Mouse (Mus musculus) CD4-positive, CD25-positive, alpha-beta regulatory T cell, adult 4 months (primary cell): ENCODE measurements around the gene Jade2. TPM values are rescaled to one million over a fixed set of nuclear protein-coding genes. Genes with fewer than 3 reads are reported as not detected.

Experiments
- ATAC-seq: one replicate; pipeline ENCODE4 v1.8.0; 2017
- polyA plus RNA-seq, 2 experiments: library from polyadenylated mRNA; unstranded; fragments of 100-300 nt; shearing (Covaris generic); gene quantifications; one replicate each; pipeline ENCODE4 v1.2.1; 2017

The Jade2 gene
- polyA plus RNA-seq, 2 experiments from 2014 or later, result 19.9 to 27.8 TPM

- ATAC-seq, result peak; percentile 18
These were observed 805 bp downstream of the Jade2 start for GRCm38 (mm10) chr11:51856616-51857080.

GRCm38 (mm10) chr11:51855818-51856615, 1.4 kb downstream of the Jade2 start:
- ATAC-seq, result peak; percentile 15

- peak; percentile 40 for ATAC-seq
These were observed 2.3 kb downstream of the Jade2 start for GRCm38 (mm10) chr11:51854981-51855817.

- ATAC-seq, result no peak
These were observed 4.9 kb downstream of the Jade2 start for GRCm38 (mm10) chr11:51852595-51852994.

GRCm38 (mm10) chr11:51852091-51852521, 5.3 kb downstream of the Jade2 start:
- no peak for ATAC-seq

- ATAC-seq, result no peak
These were observed 6.6 kb downstream of the Jade2 start for GRCm38 (mm10) chr11:51850741-51851330.

GRCm38 (mm10) chr11:51848324-51848723, 9.1 kb downstream of the Jade2 start:
- ATAC-seq, result no peak

GRCm38 (mm10) chr11:51847902-51848301, 9.6 kb downstream of the Jade2 start:
- no peak for ATAC-seq

- ATAC-seq, result no peak
These were observed 11.2 kb downstream of the Jade2 start for GRCm38 (mm10) chr11:51845981-51846883.

GRCm38 (mm10) chr11:51844529-51845098, 12.8 kb downstream of the Jade2 start:
- ATAC-seq, result no peak

- no peak for ATAC-seq
These were observed 13.6 kb downstream of the Jade2 start for GRCm38 (mm10) chr11:51843898-51844297.

GRCm38 (mm10) chr11:51843168-51843567, 14.3 kb downstream of the Jade2 start:
- peak; percentile 100 for ATAC-seq

- no peak for ATAC-seq
These were observed 16.3 kb downstream of the Jade2 start for GRCm38 (mm10) chr11:51841149-51841548.

GRCm38 (mm10) chr11:51840657-51841056, 16.8 kb downstream of the Jade2 start:
- ATAC-seq, result no peak

- no peak for ATAC-seq
These were observed 17.5 kb downstream of the Jade2 start for GRCm38 (mm10) chr11:51839973-51840372.

- no peak for ATAC-seq
These were observed 18.3 kb downstream of the Jade2 start for GRCm38 (mm10) chr11:51839106-51839505.

- ATAC-seq, result peak; percentile 26
These were observed 20.0 kb downstream of the Jade2 start for GRCm38 (mm10) chr11:51837164-51838153.

GRCm38 (mm10) chr11:51836506-51836905, 20.9 kb downstream of the Jade2 start:
- ATAC-seq, result no peak

GRCm38 (mm10) chr11:51835598-51835997, 21.9 kb downstream of the Jade2 start:
- ATAC-seq, result no peak

- ATAC-seq, result no peak
These were observed 23.4 kb downstream of the Jade2 start for GRCm38 (mm10) chr11:51834067-51834411.
